Mouse (Mus musculus): ENCODE results near the gene Stag1.
"Not testable (repeated sequence)": the region's sequence is repeated elsewhere in the genome, so short reads cannot be mapped to it uniquely, and the experiment has no call there.

The Stag1 gene

GRCm38 (mm10) chr9:100679036-100679435, 81.4 kb downstream of the Stag1 start:
- DNase-seq (ENCODE audit: low read depth in 1 of 2, low spot score in 2 of 2), result no peak

- no peak for DNase-seq (ENCODE audit: low read depth in 1 of 2, low spot score in 2 of 2)
Observed at GRCm38 (mm10) chr9:100682285-100682684, 84.7 kb downstream of the Stag1 start.

GRCm38 (mm10) chr9:100685769-100686487, 88.3 kb downstream of the Stag1 start:
- DNase-seq (ENCODE audit: low read depth in 1 of 2, low spot score in 2 of 2), result no peak

GRCm38 (mm10) chr9:100689765-100690316, 92.2 kb downstream of the Stag1 start:
- no peak for DNase-seq (ENCODE audit: low read depth in 1 of 2, low spot score in 2 of 2)

- DNase-seq (ENCODE audit: low read depth in 1 of 2, low spot score in 2 of 2), result no peak
Observed at GRCm38 (mm10) chr9:100692239-100692638, 94.6 kb downstream of the Stag1 start.

- DNase-seq (ENCODE audit: low read depth in 1 of 2, low spot score in 2 of 2), result no peak
Observed at GRCm38 (mm10) chr9:100696537-100696936, 98.9 kb downstream of the Stag1 start.

GRCm38 (mm10) chr9:100707644-100708043, 110.0 kb downstream of the Stag1 start:
- no peak for DNase-seq (ENCODE audit: low read depth in 1 of 2, low spot score in 2 of 2)

- no peak for DNase-seq (ENCODE audit: low read depth in 1 of 2, low spot score in 2 of 2)
Observed at GRCm38 (mm10) chr9:100711665-100712064, 114.1 kb downstream of the Stag1 start.

GRCm38 (mm10) chr9:100724832-100725231, 127.2 kb downstream of the Stag1 start:
- not testable (repeated sequence) for DNase-seq (ENCODE audit: low read depth in 1 of 2, low spot score in 2 of 2)

- DNase-seq (ENCODE audit: low read depth in 1 of 2, low spot score in 2 of 2), result no peak
Observed at GRCm38 (mm10) chr9:100731839-100732238, 134.2 kb downstream of the Stag1 start.

GRCm38 (mm10) chr9:100733907-100734440, 136.4 kb downstream of the Stag1 start:
- peak in 1 of 2 experiments; percentile 3 for DNase-seq (ENCODE audit: low read depth in 1 of 2, low spot score in 2 of 2)

- no peak for DNase-seq (ENCODE audit: low read depth in 1 of 2, low spot score in 2 of 2)
Observed at GRCm38 (mm10) chr9:100735993-100736645, 138.5 kb downstream of the Stag1 start.

- no peak for DNase-seq (ENCODE audit: low read depth in 1 of 2, low spot score in 2 of 2)
Observed at GRCm38 (mm10) chr9:100736646-100737031, 139.0 kb downstream of the Stag1 start.

- not testable (repeated sequence) for DNase-seq (ENCODE audit: low read depth in 1 of 2, low spot score in 2 of 2)
Observed at GRCm38 (mm10) chr9:100777238-100777637, 179.6 kb downstream of the Stag1 start.

GRCm38 (mm10) chr9:100865984-100866383, 268.4 kb downstream of the Stag1 start:
- no peak for DNase-seq (ENCODE audit: low read depth in 1 of 2, low spot score in 2 of 2)

GRCm38 (mm10) chr9:100869635-100870034, 272.0 kb downstream of the Stag1 start:
- no peak for DNase-seq (ENCODE audit: low read depth in 1 of 2, low spot score in 2 of 2)

GRCm38 (mm10) chr9:100896111-100896510, 298.5 kb downstream of the Stag1 start:
- DNase-seq (ENCODE audit: low read depth in 1 of 2, low spot score in 2 of 2), result no peak

GRCm38 (mm10) chr9:100898042-100898441, 300.4 kb downstream of the Stag1 start:
- DNase-seq (ENCODE audit: low read depth in 1 of 2, low spot score in 2 of 2), result no peak

GRCm38 (mm10) chr9:100910352-100910751, 312.8 kb downstream of the Stag1 start:
- no peak for DNase-seq (ENCODE audit: low read depth in 1 of 2, low spot score in 2 of 2)

GRCm38 (mm10) chr9:100917111-100917510, 319.5 kb downstream of the Stag1 start:
- DNase-seq (ENCODE audit: low read depth in 1 of 2, low spot score in 2 of 2), result no peak

- DNase-seq (ENCODE audit: low read depth in 1 of 2, low spot score in 2 of 2), result no peak
Observed at GRCm38 (mm10) chr9:100926629-100927028, 329.0 kb downstream of the Stag1 start.

- DNase-seq (ENCODE audit: low read depth in 1 of 2, low spot score in 2 of 2), result no peak
Observed at GRCm38 (mm10) chr9:100942042-100942441, 344.4 kb downstream of the Stag1 start.
